Mouse (Mus musculus) lung, postnatal 0 days (tissue): ENCODE data around the gene Nelfb.

Experiments used
- CTCF ChIP-seq: IDR thresholded peaks from 2 replicates; pipeline ENCODE4 v1.5.1; 2016; ENCODE audit warnings: antibody characterized with exemption, mild to moderate bottlenecking
- EP300 ChIP-seq: IDR thresholded peaks from 2 replicates; pipeline ENCODE4 v1.6.1; 2016; ENCODE audit warnings: antibody characterized with exemption, mild to moderate bottlenecking, control low read depth

DNA sequence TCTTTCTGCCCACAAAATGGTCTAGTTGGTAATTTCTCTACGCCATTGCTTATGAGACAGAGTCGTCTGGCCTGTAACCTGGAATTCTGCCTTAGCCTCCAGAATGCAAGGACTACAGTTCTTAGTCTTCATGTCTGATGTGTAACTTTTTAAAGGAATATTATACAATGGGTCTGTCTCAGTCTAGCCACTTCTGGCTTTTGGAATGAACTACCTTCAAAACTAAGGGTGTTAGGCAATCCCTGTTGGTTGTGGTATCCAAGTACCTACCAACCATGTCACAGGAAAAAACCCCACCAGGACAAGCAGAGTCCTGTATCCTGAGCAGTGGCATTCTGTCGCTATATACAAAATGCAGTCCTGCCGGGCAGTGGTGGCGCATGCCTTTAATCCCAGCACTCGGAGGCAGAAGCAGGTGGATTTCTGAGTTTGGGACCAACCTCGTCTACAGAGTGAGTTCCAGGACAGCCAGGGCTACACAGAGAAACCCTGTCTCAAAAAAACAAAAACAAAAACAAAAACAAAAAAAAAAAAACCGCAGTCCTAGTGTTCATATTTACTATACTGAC is 14.6 kb upstream of the Nelfb start:
- TF ChIP-seq CTCF, result no peak
- no peak for TF ChIP-seq EP300
